In genomic region chr16:38952881-38953280, GRCm38 (mm10) we compare ENCODE assay signal across 28 mouse cellular contexts.
DNase-seq lines count a peak whose midpoint lies in the region; ATAC-seq and TF ChIP-seq lines count a peak whose summit lies in the region.
"Had no signal": no experiment of that assay in that cellular context is flagged by ENCODE, and none has a peak within 500 bp of the region (broad histone marks: within the 10 kb centered on the region; RNA-seq: fewer than 3 reads in every experiment).

No protein-coding gene starts in this region.

- DNase-seq in forebrain, postnatal 0 days = no peak
- DNase-seq in forebrain, embryonic 11.5 days (ENCODE audit: low spot score) = no peak
- no peak for DNase-seq in kidney, postnatal 0 days (ENCODE audit: low spot score)
- DNase-seq in kidney, adult 8-10 months = no peak
- DNase-seq in 3T3-L1 (ENCODE audit: low read depth, low spot score) = peak; percentile 19
- peak; percentile 44 for DNase-seq in ES-CJ7 (ENCODE audit: low read depth, low spot score)
- no peak for DNase-seq in adrenal gland, adult (ENCODE audit: inconsistent age in 2 of 2, low spot score in 1 of 2)
- DNase-seq in adrenal gland, postnatal 4 days (ENCODE audit: low spot score in 2 of 2) = no peak
- DNase-seq: adrenal gland, postnatal 10 days; cerebellum, adult 8-10 months; cerebellum, postnatal 36 days; embryo, embryonic 11 days; gastrocnemius, postnatal 10 days; lung, adult 2 months; right cerebral cortex, adult 18-20 months; right cerebral cortex, postnatal 4 days; thymus, postnatal 25 days had no signal

- H3K4me1 ChIP-seq in forebrain, postnatal 0 days (ENCODE audit: insufficient read depth) = 0 out of 2 replicates have a peak, but pooled peaks cover 5% of the 10 kb centered on the region
- no peaks in the 10 kb centered on the region; the same call in 1 of the 2 replicates for H3K4me1 ChIP-seq in forebrain, embryonic 11.5 days (replicated peaks; ENCODE audit: control insufficient read depth, insufficient read depth, low read length)
- no peaks in the 10 kb centered on the region for H3K4me1 ChIP-seq in kidney, postnatal 0 days (replicated peaks; ENCODE audit: insufficient read depth, low read length)
- H3K4me1 ChIP-seq: embryonic facial prominence, embryonic 13.5 days; hindbrain, embryonic 12.5 days; kidney, embryonic 15.5 days; limb, embryonic 12.5 days had no signal

- no peak overlapping the region for H3K4me3 ChIP-seq in forebrain, postnatal 0 days (ENCODE audit: low read depth, low read length)
- H3K4me3 ChIP-seq in forebrain, embryonic 11.5 days (ENCODE audit: low read depth, low read length) = no peak overlapping the region
- no peak overlapping the region for H3K4me3 ChIP-seq in kidney, postnatal 0 days (replicated peaks; ENCODE audit: low read depth, low read length)
- H3K4me3 ChIP-seq: embryonic facial prominence, embryonic 13.5 days; erythroblast, embryonic 14.5 days; forebrain, embryonic 13.5 days; hindbrain, embryonic 12.5 days; kidney, embryonic 15.5 days; limb, embryonic 12.5 days had no signal

- no peak overlapping the region for H3K4me2 ChIP-seq in forebrain, postnatal 0 days (ENCODE audit: low read depth)
- no peak overlapping the region for H3K4me2 ChIP-seq in forebrain, embryonic 11.5 days (ENCODE audit: low read depth, low read length, severe bottlenecking)
- no peak overlapping the region for H3K4me2 ChIP-seq in kidney, postnatal 0 days (ENCODE audit: low read length)
- H3K4me2 ChIP-seq: embryonic facial prominence, embryonic 13.5 days; forebrain, embryonic 13.5 days; heart, embryonic 11.5 days; hindbrain, embryonic 12.5 days; kidney, embryonic 15.5 days; limb, embryonic 12.5 days; liver, embryonic 11.5 days had no signal

- no peaks in the 10 kb centered on the region for H3K27me3 ChIP-seq in forebrain, postnatal 0 days (ENCODE audit: insufficient read depth, low read length)
- H3K27me3 ChIP-seq in forebrain, embryonic 11.5 days (ENCODE audit: control insufficient read depth, insufficient read depth, low read length) = no peaks in the 10 kb centered on the region
- no peaks in the 10 kb centered on the region for H3K27me3 ChIP-seq in kidney, postnatal 0 days (ENCODE audit: insufficient read depth, low read length)
- H3K27me3 ChIP-seq: embryonic facial prominence, embryonic 13.5 days; forebrain, embryonic 13.5 days; hindbrain, embryonic 12.5 days; kidney, embryonic 15.5 days; limb, embryonic 12.5 days had no signal

- H3K27ac ChIP-seq in forebrain, postnatal 0 days (ENCODE audit: low read depth, low read length) = no peak overlapping the region
- H3K27ac ChIP-seq in forebrain, embryonic 11.5 days (ENCODE audit: low read depth, low read length) = no peak overlapping the region
- H3K27ac ChIP-seq in kidney, postnatal 0 days = no peak overlapping the region
- H3K27ac ChIP-seq: embryonic facial prominence, embryonic 13.5 days; hindbrain, embryonic 12.5 days; kidney, embryonic 15.5 days; limb, embryonic 12.5 days; macrophage had no signal

- no peak for ATAC-seq in forebrain, postnatal 0 days
- ATAC-seq in forebrain, embryonic 11.5 days (replicated peaks; ENCODE audit: low FRiP score) = no peak
- ATAC-seq in kidney, postnatal 0 days (replicated peaks; ENCODE audit: low FRiP score, low read depth) = no peak
- ATAC-seq: activated CD4-positive, CD25-positive, alpha-beta regulatory T cell, adult 4 months; forebrain, embryonic 13.5 days; midbrain, embryonic 16.5 days had no signal

- TF ChIP-seq CTCF in forebrain, postnatal 0 days (IDR thresholded peaks at IDR 0.05; ENCODE audit: low read depth) = peak; percentile 41; the same call in 1 of the 2 replicates
- peak; percentile 35 for TF ChIP-seq CTCF in kidney, postnatal 0 days (IDR thresholded peaks at IDR 0.05; ENCODE audit: low read depth)

- WGBS in forebrain, postnatal 0 days = over 99% methylated on average over 3 of the region's 3 CpGs
- WGBS in forebrain, embryonic 11.5 days = 96% methylated on average over 3 of the region's 3 CpGs
- WGBS in kidney, postnatal 0 days = 95% methylated on average over 3 of the region's 3 CpGs

- no peak overlapping the region for H3K9ac ChIP-seq in forebrain, postnatal 0 days
- no peak overlapping the region for H3K9ac ChIP-seq in forebrain, embryonic 11.5 days (ENCODE audit: low read length)
- no peak overlapping the region for H3K9ac ChIP-seq in kidney, postnatal 0 days (ENCODE audit: low read depth, low read length)
- H3K9ac ChIP-seq: embryonic facial prominence, embryonic 13.5 days; forebrain, embryonic 13.5 days; hindbrain, embryonic 12.5 days; kidney, embryonic 15.5 days; limb, embryonic 12.5 days had no signal

- no peaks in the 10 kb centered on the region for H3K9me3 ChIP-seq in forebrain, postnatal 0 days (ENCODE audit: low read length)
- peaks cover 2% of the 10 kb centered on the region; the same call in 1 of the 2 replicates for H3K9me3 ChIP-seq in forebrain, embryonic 11.5 days (ENCODE audit: control insufficient read depth, low read length)
- H3K9me3 ChIP-seq in kidney, postnatal 0 days (replicated peaks; ENCODE audit: low read length) = no peaks in the 10 kb centered on the region
- H3K9me3 ChIP-seq: embryonic facial prominence, embryonic 13.5 days; forebrain, embryonic 13.5 days; hindbrain, embryonic 12.5 days had no signal

- H3K36me3 ChIP-seq in forebrain, postnatal 0 days (ENCODE audit: insufficient read depth) = no peaks in the 10 kb centered on the region
- no peaks in the 10 kb centered on the region for H3K36me3 ChIP-seq in forebrain, embryonic 11.5 days (ENCODE audit: control insufficient read depth, insufficient read depth, low read length)
- no peaks in the 10 kb centered on the region for H3K36me3 ChIP-seq in kidney, postnatal 0 days (ENCODE audit: insufficient read depth, low read length)
- H3K36me3 ChIP-seq: embryonic facial prominence, embryonic 13.5 days; hindbrain, embryonic 12.5 days; kidney, embryonic 15.5 days; limb, embryonic 12.5 days had no signal

Comparison
In these comparisons a context has a peak if more than half of its experiments do, and no peak if none do; other contexts are left out.
1. DNase-seq: peak in 3T3-L1 (single experiment) and ES-CJ7 (single experiment); none in forebrain, postnatal 0 days (single experiment), forebrain, embryonic 11.5 days (single experiment), kidney, postnatal 0 days (single experiment), kidney, adult 8-10 months (0 of 2), adrenal gland, adult (0 of 2) and adrenal gland, postnatal 4 days (0 of 2).